Mouse (Mus musculus) liver, embryonic 11.5 days (tissue): ENCODE data around the gene Snapin. TPM values are rescaled to one million over a fixed set of nuclear protein-coding genes. Genes with fewer than 3 reads are reported as not detected.

Source experiments
- ATAC-seq: fragments of 200-750 bp; cut with Nextera tagmentation; replicated peaks from 2 replicates; pipeline ENCODE4 v1.8.0; 2017; ENCODE audit warnings: moderate number of reproducible peaks, mild to moderate bottlenecking, moderate TSS enrichment, moderate library complexity; ENCODE audit not compliant: low FRiP score
- DNase-seq: peaks from one replicate; pipeline ENCODE4 v3.0.0-alpha.2; 2017; ENCODE audit warnings: low spot score
- H3K27ac ChIP-seq: fragments of 300-500 bp; sonication (generic); 2 replicates; pipeline ENCODE4 v1.5.1; 2014; ENCODE audit warnings: mild to moderate bottlenecking, low read depth, low read length, control low read depth
- H3K27me3 ChIP-seq: fragments of 300-500 bp; sonication (generic); replicated peaks from 2 replicates; pipeline ENCODE4 v1.6.1; 2014; ENCODE audit warnings: low read length, mixed read lengths; ENCODE audit not compliant: control insufficient read depth, insufficient read depth
- H3K36me3 ChIP-seq: fragments of 300-500 bp; sonication (generic); 2 replicates; pipeline ENCODE4 v1.6.1; 2014; ENCODE audit warnings: mild to moderate bottlenecking, low read length, moderate library complexity, mixed read lengths; ENCODE audit not compliant: control insufficient read depth, insufficient read depth
- H3K4me1 ChIP-seq: fragments of 300-500 bp; sonication (generic); replicated peaks from 2 replicates; pipeline ENCODE4 v1.6.1; 2014; ENCODE audit warnings: low read length, mixed read lengths; ENCODE audit not compliant: control insufficient read depth, insufficient read depth
- H3K4me2 ChIP-seq: fragments of 300-500 bp; sonication (generic); 2 replicates; pipeline ENCODE4 v1.6.1; 2014; ENCODE audit warnings: mild to moderate bottlenecking, control low read depth, moderate library complexity
- H3K4me3 ChIP-seq: fragments of 300-500 bp; sonication (generic); 2 replicates; pipeline ENCODE4 v1.5.1; 2014; ENCODE audit warnings: low read depth, low read length, control low read depth
- H3K9ac ChIP-seq: fragments of 300-500 bp; sonication (generic); 2 replicates; pipeline ENCODE4 v1.6.1; 2014; ENCODE audit warnings: low read depth, low read length, control low read depth
- H3K9me3 ChIP-seq: fragments of 300-500 bp; sonication (generic); 2 replicates; pipeline ENCODE4 v1.6.1; 2016; ENCODE audit warnings: low read length, inconsistent platforms, mixed read lengths; ENCODE audit not compliant: control insufficient read depth
- WGBS: fragments of 180-500 bp; shearing (Covaris S2); extraction: QIAGEN DNeasy Blood & Tissue Kit; methylation state at CpG from one replicate; pipeline ENCODE4 v1.1.7; 2014; 5-methylcytosine and 5-hydroxymethylcytosine counted together
- polyA plus RNA-seq: library from polyadenylated mRNA; unstranded; fragments of >200 nt; fragmentation: Nextera tagmentation; extraction: Ambion mirVana; gene quantifications from 2 replicates; pipeline ENCODE4 v1.2.1, GENCODE M21; 2014

Snapin gene
- polyA plus RNA-seq, 1 experiment from 2014 or later = 46.4 TPM

GRCm38 (mm10) chr3:90509747-90510123 lies 18.9 kb upstream of the Snapin start:
- Histone ChIP-seq H3K4me3 (peak overlapping the region; percentile 90), H3K36me3 (peaks cover 15% of the 10 kb centered on the region; the same call in 1 of the 2 replicates), H3K4me1 (peaks cover 14% of the 10 kb centered on the region), H3K4me2 (peak overlapping the region; percentile 72), H3K9me3 (no peaks in the 10 kb centered on the region), H3K9ac (peak overlapping the region; percentile 37), H3K27ac (peak overlapping the region; percentile 40), H3K27me3 (no peaks in the 10 kb centered on the region)
- DNase-seq = peak; percentile 54
- ATAC-seq = 0 out of 2 replicates have a peak, but pooled peaks have one; percentile 1
- WGBS = 8% methylated on average over 2 of the region's 2 CpGs

- Histone ChIP-seq H3K27ac (peak within 1 kb of the TSS; percentile 95), H3K36me3 (peaks cover 15% of the 10 kb centered on the region; the same call in 1 of the 2 replicates), H3K4me3 (peak within 1 kb of the TSS; percentile 90), H3K27me3 (no peaks in the 10 kb centered on the region), H3K4me1 (peaks cover 14% of the 10 kb centered on the region), H3K4me2 (peak within 1 kb of the TSS; percentile 93), H3K9ac (peak within 1 kb of the TSS; percentile 99), H3K9me3 (no peaks in the 10 kb centered on the region)
- peak; percentile 99 for DNase-seq
- peak; percentile 87 for ATAC-seq
- under 1% methylated on average over 66 of the region's 66 CpGs for WGBS
These were observed 18.3 kb upstream of the Snapin start, which contains the start of gene Chtop for GRCm38 (mm10) chr3:90508950-90509746. TSS of gene Chtop (minus strand) at chr3:90509498.

GRCm38 (mm10) chr3:90508287-90508949 lies 17.6 kb upstream of the Snapin start:
- Histone ChIP-seq H3K27ac (peak overlapping the region; percentile 95), H3K4me3 (peak overlapping the region; percentile 90), H3K4me1 (peaks cover 12% of the 10 kb centered on the region), H3K9me3 (no peaks in the 10 kb centered on the region), H3K4me2 (peak overlapping the region; percentile 93), H3K27me3 (no peaks in the 10 kb centered on the region), H3K36me3 (peaks cover 20% of the 10 kb centered on the region), H3K9ac (peak overlapping the region; percentile 99)
- no peak for ATAC-seq
- DNase-seq = no peak
- WGBS = 3% methylated on average over 20 of the region's 20 CpGs

GRCm38 (mm10) chr3:90506362-90506761 lies 15.5 kb upstream of the Snapin start:
- no peak overlapping the region for H3K9ac ChIP-seq
- H3K27ac ChIP-seq = no peak overlapping the region
- DNase-seq (no peak), ATAC-seq (no peak)
- WGBS = 88% methylated on average over 3 of the region's 3 CpGs
- peaks cover 12% of the 10 kb centered on the region for H3K4me1 ChIP-seq
- H3K4me3 ChIP-seq = no peak overlapping the region
- peaks cover 30% of the 10 kb centered on the region for H3K36me3 ChIP-seq
- no peak overlapping the region for H3K4me2 ChIP-seq
- no peaks in the 10 kb centered on the region for H3K27me3 ChIP-seq
- no peaks in the 10 kb centered on the region for H3K9me3 ChIP-seq

- peaks cover 34% of the 10 kb centered on the region for H3K36me3 ChIP-seq
- ATAC-seq (no peak), DNase-seq (no peak)
- no peak overlapping the region for H3K9ac ChIP-seq
- H3K27ac ChIP-seq = no peak overlapping the region
- no peaks in the 10 kb centered on the region for H3K27me3 ChIP-seq
- peaks cover 12% of the 10 kb centered on the region for H3K4me1 ChIP-seq
- H3K4me2 ChIP-seq = no peak overlapping the region
- 92% methylated on average over 5 of the region's 5 CpGs for WGBS
- no peak overlapping the region for H3K4me3 ChIP-seq
- H3K9me3 ChIP-seq = no peaks in the 10 kb centered on the region
These were observed 14.4 kb upstream of the Snapin start for GRCm38 (mm10) chr3:90505216-90505615.

- peaks cover 9% of the 10 kb centered on the region for H3K4me1 ChIP-seq
- H3K4me2 ChIP-seq = no peak overlapping the region
- ATAC-seq (no peak), DNase-seq (no peak)
- no peak overlapping the region for H3K27ac ChIP-seq
- no peaks in the 10 kb centered on the region for H3K27me3 ChIP-seq
- no peak overlapping the region for H3K9ac ChIP-seq
- 89% methylated on average over 4 of the region's 4 CpGs for WGBS
- H3K9me3 ChIP-seq = no peaks in the 10 kb centered on the region
- H3K4me3 ChIP-seq = no peak overlapping the region
- peaks cover 41% of the 10 kb centered on the region for H3K36me3 ChIP-seq
These were observed 12.6 kb upstream of the Snapin start for GRCm38 (mm10) chr3:90503444-90503843.

- Histone ChIP-seq H3K4me1 (no peaks in the 10 kb centered on the region), H3K4me2 (no peak overlapping the region), H3K36me3 (peaks cover 42% of the 10 kb centered on the region), H3K9ac (no peak overlapping the region), H3K27me3 (no peaks in the 10 kb centered on the region), H3K27ac (no peak overlapping the region), H3K4me3 (no peak overlapping the region), H3K9me3 (no peaks in the 10 kb centered on the region)
- DNase-seq = no peak
- ATAC-seq = no peak
These were observed 6.8 kb upstream of the Snapin start for GRCm38 (mm10) chr3:90497597-90497996.

GRCm38 (mm10) chr3:90495850-90496525 lies 5.2 kb upstream of the Snapin start:
- ATAC-seq (no peak), DNase-seq (no peak)
- Histone ChIP-seq H3K27ac (no peak overlapping the region), H3K9ac (no peak overlapping the region), H3K4me3 (no peak overlapping the region), H3K4me1 (no peaks in the 10 kb centered on the region), H3K27me3 (no peaks in the 10 kb centered on the region), H3K36me3 (peaks cover 37% of the 10 kb centered on the region), H3K4me2 (no peak overlapping the region), H3K9me3 (no peaks in the 10 kb centered on the region)
- 92% methylated on average over 7 of the region's 7 CpGs for WGBS
